Mouse (Mus musculus): Measurements from ENCODE around the gene Pon1.

GRCm38 (mm10) chr6:5171418-5171817 is 22.3 kb downstream of the Pon1 start:
- TF ChIP-seq ZNF384 (IDR thresholded peaks at IDR 0.05; ENCODE audit: low read depth, low read length): no peak
- no peak for TF ChIP-seq CHD2 (IDR thresholded peaks at IDR 0.05; ENCODE audit: low read depth, low read length)
- no peak for TF ChIP-seq MAFK (IDR thresholded peaks at IDR 0.05; ENCODE audit: insufficient read depth, low read depth, low read length)
- no peak for TF ChIP-seq ZC3H11A (IDR thresholded peaks at IDR 0.05; ENCODE audit: borderline replicate concordance, low read depth, low read length)
